Mouse (Mus musculus): ENCODE measurements around the gene Olfr1344. TPM values are rescaled to one million over a fixed set of nuclear protein-coding genes. Genes with fewer than 3 reads are reported as not detected.

Gene Olfr1344
- polyA plus RNA-seq, 1 experiment = not detected

GRCm38 (mm10) chr7:6415442-6415787, 23.1 kb upstream of the Olfr1344 start:
- H3K4me3 ChIP-seq (ENCODE audit: extremely low read depth, insufficient read depth, insufficient read length) = no peak overlapping the region
- no peaks in the 10 kb centered on the region for H3K36me3 ChIP-seq (ENCODE audit: control insufficient read depth, insufficient read depth, low read length)
- no peaks in the 10 kb centered on the region for H3K4me1 ChIP-seq (ENCODE audit: control insufficient read depth, insufficient read depth, insufficient read length)
- H3K27me3 ChIP-seq (ENCODE audit: control insufficient read depth, insufficient read depth, low read length) = no peaks in the 10 kb centered on the region
- WGBS = 31% methylated on average over 8 of the region's 8 CpGs
- TF ChIP-seq POLR2A (IDR thresholded peaks at IDR 0.05; ENCODE audit: low read depth, low read length) (no peak), CTCF (IDR thresholded peaks at IDR 0.05; ENCODE audit: extremely low read depth, insufficient read depth, insufficient read length, insufficient replicate concordance) (no peak)
- DNase-seq (ENCODE audit: low read depth in 1 of 2, low spot score in 2 of 2) = no peak
- H3K27ac ChIP-seq (ENCODE audit: insufficient read depth, low read length) = no peak overlapping the region

GRCm38 (mm10) chr7:6419894-6420293, 18.6 kb upstream of the Olfr1344 start:
- Histone ChIP-seq H3K27me3 (ENCODE audit: control insufficient read depth, insufficient read depth, low read length) (no peaks in the 10 kb centered on the region), H3K4me3 (ENCODE audit: extremely low read depth, insufficient read depth, insufficient read length) (no peak overlapping the region), H3K4me1 (ENCODE audit: control insufficient read depth, insufficient read depth, insufficient read length) (no peaks in the 10 kb centered on the region), H3K36me3 (ENCODE audit: control insufficient read depth, insufficient read depth, low read length) (no peaks in the 10 kb centered on the region), H3K27ac (ENCODE audit: insufficient read depth, low read length) (no peak overlapping the region)
- TF ChIP-seq CTCF (IDR thresholded peaks at IDR 0.05; ENCODE audit: extremely low read depth, insufficient read depth, insufficient read length, insufficient replicate concordance) (no peak), POLR2A (IDR thresholded peaks at IDR 0.05; ENCODE audit: low read depth, low read length) (no peak)
- 77% methylated on average over 6 of the region's 6 CpGs for WGBS
- no peak for DNase-seq (ENCODE audit: low read depth in 1 of 2, low spot score in 2 of 2)

GRCm38 (mm10) chr7:6429381-6429780, 9.1 kb upstream of the Olfr1344 start:
- TF ChIP-seq POLR2A (IDR thresholded peaks at IDR 0.05; ENCODE audit: low read depth, low read length) (no peak), CTCF (IDR thresholded peaks at IDR 0.05; ENCODE audit: extremely low read depth, insufficient read depth, insufficient read length, insufficient replicate concordance) (no peak)
- no peaks in the 10 kb centered on the region for H3K27me3 ChIP-seq (ENCODE audit: control insufficient read depth, insufficient read depth, low read length)
- DNase-seq (ENCODE audit: low read depth in 1 of 2, low spot score in 2 of 2) = no peak
- H3K4me3 ChIP-seq (ENCODE audit: extremely low read depth, insufficient read depth, insufficient read length) = no peak overlapping the region
- H3K27ac ChIP-seq (ENCODE audit: insufficient read depth, low read length) = no peak overlapping the region
- H3K36me3 ChIP-seq (ENCODE audit: control insufficient read depth, insufficient read depth, low read length) = no peaks in the 10 kb centered on the region
- 88% methylated on average over 3 of the region's 3 CpGs for WGBS
- no peaks in the 10 kb centered on the region for H3K4me1 ChIP-seq (ENCODE audit: control insufficient read depth, insufficient read depth, insufficient read length)

GRCm38 (mm10) chr7:6430342-6430741, 8.1 kb upstream of the Olfr1344 start:
- no peaks in the 10 kb centered on the region for H3K27me3 ChIP-seq (ENCODE audit: control insufficient read depth, insufficient read depth, low read length)

GRCm38 (mm10) chr7:6441173-6441572, 2.7 kb downstream of the Olfr1344 start:
- Histone ChIP-seq H3K27me3 (ENCODE audit: control insufficient read depth, insufficient read depth, low read length) (no peaks in the 10 kb centered on the region), H3K4me1 (ENCODE audit: control insufficient read depth, insufficient read depth, insufficient read length) (no peaks in the 10 kb centered on the region), H3K36me3 (ENCODE audit: control insufficient read depth, insufficient read depth, low read length) (no peaks in the 10 kb centered on the region), H3K27ac (ENCODE audit: insufficient read depth, low read length) (no peak overlapping the region), H3K4me3 (ENCODE audit: extremely low read depth, insufficient read depth, insufficient read length) (no peak overlapping the region)
- no peak for DNase-seq (ENCODE audit: low read depth in 1 of 2, low spot score in 2 of 2)
- WGBS = 82% methylated on average over 2 of the region's 2 CpGs
- TF ChIP-seq CTCF (IDR thresholded peaks at IDR 0.05; ENCODE audit: extremely low read depth, insufficient read depth, insufficient read length, insufficient replicate concordance) (no peak), POLR2A (IDR thresholded peaks at IDR 0.05; ENCODE audit: low read depth, low read length) (no peak)

More at GRCm38 (mm10) chr7:6430342-6430741, 8.1 kb upstream of the Olfr1344 start:
- Histone ChIP-seq H3K4me1 (ENCODE audit: control insufficient read depth, insufficient read depth, insufficient read length) (no peaks in the 10 kb centered on the region), H3K27ac (ENCODE audit: insufficient read depth, low read length) (no peak overlapping the region), H3K4me3 (ENCODE audit: extremely low read depth, insufficient read depth, insufficient read length) (no peak overlapping the region), H3K36me3 (ENCODE audit: control insufficient read depth, insufficient read depth, low read length) (no peaks in the 10 kb centered on the region)
- TF ChIP-seq POLR2A (IDR thresholded peaks at IDR 0.05; ENCODE audit: low read depth, low read length) (no peak), CTCF (IDR thresholded peaks at IDR 0.05; ENCODE audit: extremely low read depth, insufficient read depth, insufficient read length, insufficient replicate concordance) (peak; percentile 51; the same call in 1 of the 2 replicates)
- peak; percentile 11 to 18 for DNase-seq (ENCODE audit: low read depth in 1 of 2, low spot score in 2 of 2)
- 20% methylated on average over 2 of the region's 2 CpGs for WGBS

GRCm38 (mm10) chr7:6447771-6448170, 9.3 kb downstream of the Olfr1344 start:
- no peaks in the 10 kb centered on the region for H3K27me3 ChIP-seq (ENCODE audit: control insufficient read depth, insufficient read depth, low read length)
- H3K27ac ChIP-seq (ENCODE audit: insufficient read depth, low read length) = no peak overlapping the region
- no peak for DNase-seq (ENCODE audit: low read depth in 1 of 2, low spot score in 2 of 2)
- TF ChIP-seq POLR2A (IDR thresholded peaks at IDR 0.05; ENCODE audit: low read depth, low read length) (no peak), CTCF (IDR thresholded peaks at IDR 0.05; ENCODE audit: extremely low read depth, insufficient read depth, insufficient read length, insufficient replicate concordance) (no peak)
- 11% methylated on average over 5 of the region's 5 CpGs for WGBS
- no peak overlapping the region for H3K4me3 ChIP-seq (ENCODE audit: extremely low read depth, insufficient read depth, insufficient read length)
- H3K4me1 ChIP-seq (ENCODE audit: control insufficient read depth, insufficient read depth, insufficient read length) = no peaks in the 10 kb centered on the region
- no peaks in the 10 kb centered on the region for H3K36me3 ChIP-seq (ENCODE audit: control insufficient read depth, insufficient read depth, low read length)

- TF ChIP-seq POLR2A (IDR thresholded peaks at IDR 0.05; ENCODE audit: low read depth, low read length) = no peak
- no peak for TF ChIP-seq CTCF (IDR thresholded peaks at IDR 0.05; ENCODE audit: extremely low read depth, insufficient read depth, insufficient read length, insufficient replicate concordance)
Measured at GRCm38 (mm10) chr7:6455868-6456267, 17.4 kb downstream of the Olfr1344 start, which contains the start of gene Olfr1336. Gene Olfr1336, plus strand, starts transcription at chr7:6456168.

More at GRCm38 (mm10) chr7:6455868-6456267, 17.4 kb downstream of the Olfr1344 start, which contains the start of gene Olfr1336:
- Histone ChIP-seq H3K36me3 (ENCODE audit: control insufficient read depth, insufficient read depth, low read length) (no peaks in the 10 kb centered on the region), H3K4me3 (ENCODE audit: extremely low read depth, insufficient read depth, insufficient read length) (no peak within 1 kb of the TSS), H3K27ac (ENCODE audit: insufficient read depth, low read length) (no peak within 1 kb of the TSS), H3K27me3 (ENCODE audit: control insufficient read depth, insufficient read depth, low read length) (no peaks in the 10 kb centered on the region), H3K4me1 (ENCODE audit: control insufficient read depth, insufficient read depth, insufficient read length) (no peaks in the 10 kb centered on the region)
- no peak for DNase-seq (ENCODE audit: low read depth in 1 of 2, low spot score in 2 of 2)

Data from spleen, adult 2 months (tissue).